Mouse (Mus musculus) kidney, embryonic 16.5 days (tissue): ENCODE data around the gene Zmiz1. TPM values are rescaled to one million over a fixed set of nuclear protein-coding genes. Genes with fewer than 3 reads are reported as not detected.

Experiments
- ATAC-seq: fragments of 200-750 bp; cut with Nextera tagmentation; 2 replicates; pipeline ENCODE4 v1.8.0; 2017; ENCODE audit warnings: moderate TSS enrichment; ENCODE audit not compliant: low FRiP score, low TSS enrichment
- H3K27ac ChIP-seq: fragments of 300-500 bp; sonication (generic); 2 replicates; pipeline ENCODE4 v1.5.1; 2014; ENCODE audit warnings: low read length
- H3K27me3 ChIP-seq: fragments of 300-500 bp; sonication (generic); 2 replicates; pipeline ENCODE4 v1.6.1; 2014; ENCODE audit warnings: low read length, control low read depth, mixed read lengths; ENCODE audit not compliant: insufficient read depth
- H3K36me3 ChIP-seq: fragments of 300-500 bp; sonication (generic); 2 replicates; pipeline ENCODE4 v1.6.1; 2014; ENCODE audit warnings: low read length, control low read depth, mixed read lengths; ENCODE audit not compliant: insufficient read depth
- H3K4me1 ChIP-seq: fragments of 300-500 bp; sonication (generic); 2 replicates; pipeline ENCODE4 v1.6.1; 2014; ENCODE audit warnings: low read length, control low read depth, mixed read lengths; ENCODE audit not compliant: insufficient read depth
- H3K4me2 ChIP-seq: fragments of 300-500 bp; sonication (generic); replicated peaks from 2 replicates; pipeline ENCODE4 v1.6.1; 2014; ENCODE audit warnings: low read depth, low read length
- H3K4me3 ChIP-seq: fragments of 300-500 bp; sonication (generic); 2 replicates; pipeline ENCODE4 v1.5.1; 2014; ENCODE audit warnings: mild to moderate bottlenecking, low read length
- H3K9ac ChIP-seq: fragments of 300-500 bp; sonication (generic); replicated peaks from 2 replicates; pipeline ENCODE4 v1.6.1; 2014; ENCODE audit warnings: low read length
- H3K9me3 ChIP-seq: fragments of 300-500 bp; sonication (generic); 2 replicates; pipeline ENCODE4 v1.6.1; 2016; ENCODE audit warnings: low read length, control low read depth
- WGBS: fragments of 180-500 bp; shearing (Covaris S2); extraction: QIAGEN DNeasy Blood & Tissue Kit; methylation state at CpG from one replicate; pipeline ENCODE4 v1.1.7; 2014; 5-methylcytosine and 5-hydroxymethylcytosine counted together
- polyA plus RNA-seq: library from polyadenylated mRNA; unstranded; fragments of >200 nt; fragmentation: Nextera tagmentation; extraction: Ambion mirVana; gene quantifications from 2 replicates; pipeline ENCODE4 v1.2.1, GENCODE M21; 2015

Zmiz1 gene
- polyA plus RNA-seq, 1 experiment from 2014 or later: 36.0 TPM

DNA sequence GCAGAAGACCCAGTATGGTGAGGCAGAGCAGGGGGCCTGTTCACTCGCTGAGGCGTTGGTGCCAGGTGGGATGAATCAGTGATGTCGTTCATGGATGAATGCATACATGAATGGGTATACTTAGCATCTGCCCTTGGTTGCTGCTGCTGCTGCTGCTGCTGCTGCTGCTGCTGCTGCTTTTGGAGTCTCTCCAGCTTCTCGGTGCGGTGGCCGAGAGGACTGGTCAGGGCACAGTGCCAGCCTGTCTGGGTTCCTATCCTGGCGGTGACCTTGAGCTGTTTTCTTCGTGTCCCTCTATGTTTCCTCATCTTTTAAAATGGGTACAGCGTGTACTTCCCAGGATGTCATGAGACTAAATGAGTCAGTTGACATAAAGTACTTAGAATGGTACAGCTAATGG lies 56.9 kb downstream of the Zmiz1 start:
- WGBS: 42% methylated on average over 9 of the region's 9 CpGs
- Histone ChIP-seq H3K27me3 (no peaks in the 10 kb centered on the region), H3K4me2 (no peak overlapping the region), H3K27ac (peak overlapping the region; percentile 83; the same call in 1 of the 2 replicates), H3K4me1 (peaks cover 77% of the 10 kb centered on the region), H3K9ac (no peak overlapping the region), H3K4me3 (no peak overlapping the region), H3K36me3 (no peaks in the 10 kb centered on the region), H3K9me3 (no peaks in the 10 kb centered on the region)
- no peak for ATAC-seq

- Histone ChIP-seq H3K4me3 (no peak overlapping the region), H3K27ac (peak overlapping the region; percentile 83), H3K4me1 (peaks cover 77% of the 10 kb centered on the region), H3K9me3 (no peaks in the 10 kb centered on the region), H3K9ac (peak overlapping the region; percentile 7; the same call in 1 of the 2 replicates), H3K4me2 (no peak overlapping the region), H3K36me3 (no peaks in the 10 kb centered on the region), H3K27me3 (no peaks in the 10 kb centered on the region)
- peak; percentile 78 for ATAC-seq
- WGBS: 15% methylated on average over 13 of the region's 13 CpGs
Observed at GRCm38 (mm10) chr14:25516640-25517591, 57.9 kb downstream of the Zmiz1 start.

DNA sequence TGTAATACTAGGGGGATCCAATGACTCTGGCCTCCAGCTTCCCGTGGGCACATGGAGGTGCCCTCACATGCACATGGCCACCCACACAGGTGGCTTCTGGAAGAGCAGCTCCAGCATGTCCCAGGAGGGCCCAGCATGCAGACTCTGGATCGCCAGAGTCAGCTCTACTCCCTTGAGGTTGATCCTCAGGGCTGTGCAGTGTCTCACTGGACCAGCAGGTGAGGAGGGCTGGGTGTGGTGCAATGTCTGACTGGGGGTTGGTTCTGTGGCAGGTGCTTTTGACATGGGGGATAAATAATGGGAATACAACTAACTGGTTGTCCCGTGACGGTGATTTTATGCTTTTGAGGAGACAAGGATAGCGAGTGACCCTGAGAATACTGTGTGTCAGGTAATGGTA lies 59.7 kb downstream of the Zmiz1 start:
- Histone ChIP-seq H3K4me1 (peaks cover 76% of the 10 kb centered on the region), H3K9me3 (no peaks in the 10 kb centered on the region), H3K36me3 (no peaks in the 10 kb centered on the region), H3K27me3 (no peaks in the 10 kb centered on the region), H3K4me2 (no peak overlapping the region), H3K4me3 (no peak overlapping the region), H3K27ac (no peak overlapping the region), H3K9ac (no peak overlapping the region)
- 84% methylated on average over 5 of the region's 5 CpGs for WGBS
- ATAC-seq: no peak

DNA sequence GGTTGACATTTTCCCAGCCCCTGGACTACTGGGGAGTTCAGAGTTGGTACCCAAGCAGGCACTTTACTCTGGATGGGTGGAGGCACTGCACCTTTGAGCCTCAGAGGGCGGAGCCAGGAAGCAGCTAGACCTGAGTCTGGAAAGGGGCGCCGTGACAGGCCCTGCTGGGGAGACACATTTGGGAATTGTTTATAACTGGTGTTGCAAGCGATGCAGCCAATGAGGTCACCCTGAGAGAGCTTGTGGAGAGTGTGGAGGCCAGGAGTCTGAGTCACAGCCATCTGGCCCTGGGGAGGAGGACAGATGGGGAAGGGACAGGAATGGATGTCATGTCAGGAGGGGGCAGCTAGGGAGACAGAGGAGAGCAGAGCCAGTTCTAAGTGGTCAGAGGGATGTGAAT lies 60.7 kb downstream of the Zmiz1 start:
- ATAC-seq: no peak
- WGBS: 53% methylated on average over 4 of the region's 4 CpGs
- H3K27me3 ChIP-seq: no peaks in the 10 kb centered on the region
- no peak overlapping the region for H3K4me3 ChIP-seq
- H3K9ac ChIP-seq: no peak overlapping the region
- no peak overlapping the region for H3K4me2 ChIP-seq
- H3K36me3 ChIP-seq: 0 out of 2 replicates have a peak, but pooled peaks cover 4% of the 10 kb centered on the region
- H3K9me3 ChIP-seq: no peaks in the 10 kb centered on the region
- H3K4me1 ChIP-seq: peaks cover 85% of the 10 kb centered on the region
- H3K27ac ChIP-seq: no peak overlapping the region

DNA sequence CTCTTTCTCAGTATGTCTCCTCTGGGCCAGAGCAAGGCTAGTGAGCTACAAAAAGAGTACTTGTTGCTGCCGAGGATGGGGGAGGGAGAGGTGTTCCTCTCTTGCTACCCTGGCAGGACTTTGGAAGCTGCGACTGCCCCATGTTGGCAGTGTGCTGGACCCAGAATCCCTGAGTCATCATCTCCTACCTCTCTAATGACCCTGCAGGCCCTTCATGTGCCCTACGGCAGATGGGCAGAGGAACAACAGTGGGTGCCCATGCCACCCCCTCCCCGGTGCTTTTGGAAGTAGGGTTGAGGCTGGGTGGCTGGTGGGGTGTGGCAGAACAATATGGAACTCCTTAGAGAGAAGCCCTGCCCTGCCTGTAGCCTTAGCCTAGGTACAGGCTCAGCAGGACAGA lies 61.6 kb downstream of the Zmiz1 start:
- H3K9ac ChIP-seq: no peak overlapping the region; the same call in 1 of the 2 replicates
- H3K4me1 ChIP-seq: peaks cover 85% of the 10 kb centered on the region
- 0 out of 2 replicates have a peak, but pooled peaks cover 4% of the 10 kb centered on the region for H3K36me3 ChIP-seq
- no peaks in the 10 kb centered on the region for H3K9me3 ChIP-seq
- no peak overlapping the region for H3K27ac ChIP-seq
- no peaks in the 10 kb centered on the region for H3K27me3 ChIP-seq
- no peak overlapping the region for H3K4me3 ChIP-seq
- no peak overlapping the region for H3K4me2 ChIP-seq
- 78% methylated on average over 4 of the region's 4 CpGs for WGBS
- ATAC-seq: no peak

- Histone ChIP-seq H3K9me3 (no peaks in the 10 kb centered on the region), H3K4me2 (no peak overlapping the region), H3K4me1 (peaks cover 85% of the 10 kb centered on the region), H3K27ac (no peak overlapping the region), H3K27me3 (no peaks in the 10 kb centered on the region), H3K4me3 (no peak overlapping the region), H3K36me3 (0 out of 2 replicates have a peak, but pooled peaks cover 4% of the 10 kb centered on the region), H3K9ac (no peak overlapping the region; the same call in 1 of the 2 replicates)
- 78% methylated on average over 9 of the region's 9 CpGs for WGBS
- no peak for ATAC-seq
Observed at GRCm38 (mm10) chr14:25520991-25521390, 62.0 kb downstream of the Zmiz1 start.

DNA sequence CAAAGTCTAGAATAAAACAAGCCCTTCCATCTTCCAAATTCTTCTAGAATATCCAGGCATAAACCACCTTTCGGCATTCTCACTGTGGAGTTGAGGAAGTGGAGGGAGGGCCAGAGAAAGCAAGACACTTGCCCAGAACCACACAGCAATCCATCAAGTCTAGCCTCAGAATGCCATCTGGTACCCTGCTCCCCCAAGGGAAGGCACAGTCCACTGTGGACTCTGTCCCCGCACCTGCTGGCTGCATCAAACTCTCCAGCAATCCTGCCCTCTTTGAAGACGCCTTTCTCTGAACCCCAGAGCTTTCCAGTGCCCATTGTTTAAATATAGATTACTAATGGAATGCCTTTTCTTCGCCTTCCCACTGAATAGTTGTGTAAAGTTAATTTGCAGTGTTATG lies 62.5 kb downstream of the Zmiz1 start:
- Histone ChIP-seq H3K4me1 (peaks cover 85% of the 10 kb centered on the region), H3K4me2 (no peak overlapping the region), H3K27ac (no peak overlapping the region), H3K4me3 (no peak overlapping the region), H3K9ac (no peak overlapping the region), H3K27me3 (no peaks in the 10 kb centered on the region), H3K36me3 (0 out of 2 replicates have a peak, but pooled peaks cover 4% of the 10 kb centered on the region), H3K9me3 (no peaks in the 10 kb centered on the region)
- 80% methylated on average over 4 of the region's 4 CpGs for WGBS
- no peak for ATAC-seq

DNA sequence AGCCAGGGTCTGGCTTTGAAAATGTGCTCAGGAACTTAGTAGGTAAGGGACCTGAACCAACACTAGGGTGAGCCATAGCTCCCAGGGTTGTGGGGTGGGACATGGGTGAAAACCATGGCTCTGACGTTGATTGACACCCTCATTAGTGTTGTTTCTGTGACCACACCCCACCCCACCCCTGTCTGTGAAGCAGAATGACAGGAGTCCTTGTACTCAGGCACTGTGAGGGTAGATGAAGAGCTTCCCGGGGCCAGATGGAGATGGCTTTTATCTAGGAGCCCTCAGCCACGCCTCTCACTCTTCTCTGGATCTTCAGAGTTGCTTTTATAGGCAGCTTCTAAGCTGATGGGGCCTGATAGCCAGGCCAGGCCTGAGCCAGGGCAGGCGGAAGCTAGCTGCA lies 63.4 kb downstream of the Zmiz1 start:
- ATAC-seq: no peak
- 41% methylated on average over 4 of the region's 4 CpGs for WGBS

DNA sequence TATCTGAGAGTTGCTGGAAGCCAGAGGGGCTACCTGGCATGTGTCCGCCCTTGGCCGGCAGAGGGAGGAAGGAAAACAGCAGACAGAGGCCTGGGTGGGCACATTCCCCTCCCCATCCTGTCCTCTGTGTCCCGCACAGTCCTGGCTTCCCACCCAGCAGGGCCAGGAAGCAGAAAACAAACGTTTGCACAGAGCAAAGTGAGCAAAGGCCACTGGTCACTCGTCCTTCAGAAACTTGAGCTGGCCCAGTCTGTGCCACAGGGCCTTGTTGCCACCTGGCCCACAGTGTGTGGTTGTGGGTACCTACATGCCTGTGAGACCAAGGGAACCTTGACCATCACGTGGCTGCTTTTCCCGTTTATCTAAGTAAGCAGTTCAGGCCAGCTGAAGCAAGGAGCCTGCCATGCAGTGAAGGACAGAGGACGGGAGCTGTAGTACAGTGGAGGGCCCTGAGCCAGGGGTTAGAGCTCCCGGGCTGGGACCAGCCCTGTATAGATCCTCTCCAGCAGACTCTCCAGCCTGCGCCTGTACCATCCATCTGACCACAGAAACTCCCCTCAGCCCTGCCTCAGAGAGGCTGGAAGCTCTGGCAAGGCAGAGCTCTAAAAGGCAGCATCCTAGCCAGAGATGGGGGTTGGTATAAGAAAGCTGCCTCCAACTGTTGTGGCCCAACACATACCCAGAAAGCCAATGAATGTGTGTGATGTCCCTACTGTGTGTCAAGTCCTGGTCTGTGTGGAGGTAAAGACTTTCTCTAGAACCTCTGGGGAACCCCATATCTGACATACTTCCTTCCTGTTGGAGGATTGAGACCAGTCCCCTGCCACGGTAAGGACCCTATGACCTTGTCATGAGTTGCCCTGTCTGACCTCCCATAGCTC lies 64.5 kb downstream of the Zmiz1 start:
- 0 out of 2 replicates have a peak, but pooled peaks have one; percentile 16 for ATAC-seq
- Histone ChIP-seq H3K27me3 (no peaks in the 10 kb centered on the region), H3K9me3 (no peaks in the 10 kb centered on the region), H3K36me3 (peaks cover 4% of the 10 kb centered on the region; the same call in 1 of the 2 replicates), H3K4me2 (no peak overlapping the region), H3K4me1 (peaks cover 72% of the 10 kb centered on the region), H3K27ac (peak overlapping the region; percentile 60), H3K4me3 (no peak overlapping the region), H3K9ac (no peak overlapping the region)
- WGBS: 30% methylated on average over 11 of the region's 11 CpGs

More for the DNA sequence above, 63.4 kb downstream of the Zmiz1 start:
- Histone ChIP-seq H3K27ac (peak overlapping the region; percentile 18), H3K4me2 (no peak overlapping the region), H3K9me3 (no peaks in the 10 kb centered on the region), H3K9ac (no peak overlapping the region), H3K4me1 (peaks cover 76% of the 10 kb centered on the region), H3K27me3 (no peaks in the 10 kb centered on the region), H3K4me3 (no peak overlapping the region), H3K36me3 (0 out of 2 replicates have a peak, but pooled peaks cover 4% of the 10 kb centered on the region)
